Mouse (Mus musculus) lung, adult 2 months (tissue): Measurements from ENCODE around the gene Pdzph1.

Experiments used
- CTCF ChIP-seq: fragments of 200-500 bp; IDR thresholded peaks from 2 replicates; pipeline ENCODE4 v1.5.1; 2011; ENCODE audit warnings: mild to moderate bottlenecking, low read length, control low read depth; ENCODE audit not compliant: insufficient read depth
- POLR2A ChIP-seq: fragments of 200-500 bp; IDR thresholded peaks from 2 replicates; pipeline ENCODE4 v1.6.1; 2011; ENCODE audit warnings: low read depth, mild to moderate bottlenecking, control low read depth, low read length, borderline replicate concordance; ENCODE audit errors: extremely low read depth

DNA sequence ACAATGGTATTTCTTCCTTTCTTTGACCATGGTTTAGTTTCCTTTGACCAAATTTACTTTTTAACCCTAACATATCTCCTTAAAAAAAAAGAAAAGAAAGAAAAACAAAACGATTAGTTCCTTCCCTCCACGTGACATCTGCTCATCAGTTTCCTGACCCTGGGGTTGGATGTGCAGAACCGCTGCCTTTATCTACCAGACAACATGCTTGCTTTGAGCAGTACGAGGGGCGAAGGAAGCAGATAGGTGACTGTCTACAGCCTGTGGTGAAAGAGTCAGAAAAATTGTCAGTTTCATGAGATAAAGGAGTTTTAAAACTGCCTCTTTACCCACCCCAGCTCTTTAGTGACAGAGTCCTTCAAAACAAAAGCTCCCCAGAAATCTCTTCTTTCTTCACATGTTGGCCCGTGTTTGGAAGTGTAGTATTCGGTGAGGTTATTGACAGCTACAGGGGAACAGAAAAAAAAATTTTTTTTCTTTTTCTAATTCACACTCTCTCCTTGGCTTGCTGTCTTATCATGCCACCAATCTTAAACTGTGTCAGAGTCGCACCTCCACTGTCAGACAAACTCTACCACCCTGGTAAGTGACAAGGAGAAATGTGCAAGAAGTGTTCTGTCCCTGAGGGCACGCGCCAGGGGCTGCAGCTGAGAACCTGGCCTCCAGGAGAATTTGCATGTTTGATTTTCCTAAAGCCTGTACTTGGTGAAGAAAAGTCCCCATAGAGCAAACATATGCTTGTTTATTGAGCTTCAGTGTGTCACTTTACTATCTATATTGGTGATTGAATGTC is 66.2 kb downstream of the Pdzph1 start:
- TF ChIP-seq CTCF (no peak), POLR2A (no peak)
